Mouse (Mus musculus): ENCODE measurements around the gene Gcfc2. TPM values are rescaled to one million over a fixed set of nuclear protein-coding genes. Genes with fewer than 3 reads are reported as not detected.

Gcfc2 gene
- polyA plus RNA-seq, 1 experiment = 3.6 TPM

- no peak overlapping the region for H3K27ac ChIP-seq (ENCODE audit: control insufficient read depth, insufficient read depth, low read depth, low read length)
- H3K4me3 ChIP-seq (ENCODE audit: control insufficient read depth, low read depth, low read length) = no peak overlapping the region
- no peak for TF ChIP-seq POLR2A (IDR thresholded peaks at IDR 0.05; ENCODE audit: control insufficient read depth, low read depth, low read length)
- TF ChIP-seq CTCF (IDR thresholded peaks at IDR 0.05; ENCODE audit: control insufficient read depth, insufficient read depth, insufficient replicate concordance, low read depth, low read length) = no peak
- H3K27me3 ChIP-seq (ENCODE audit: control insufficient read depth, insufficient read depth, low read length) = no peaks in the 10 kb centered on the region
- H3K4me1 ChIP-seq (ENCODE audit: control insufficient read depth, insufficient read depth, low read length) = no peaks in the 10 kb centered on the region
- H3K36me3 ChIP-seq (ENCODE audit: control insufficient read depth, insufficient read depth, low read length) = no peaks in the 10 kb centered on the region; the same call in none of the 2 replicates
Measured at GRCm38 (mm10) chr6:81929402-81929801, 5.9 kb downstream of the Gcfc2 start.

- H3K36me3 ChIP-seq (ENCODE audit: control insufficient read depth, insufficient read depth, low read length) = no peaks in the 10 kb centered on the region; the same call in 1 of the 2 replicates
- no peak overlapping the region for H3K4me3 ChIP-seq (ENCODE audit: control insufficient read depth, low read depth, low read length)
- no peak overlapping the region for H3K27ac ChIP-seq (ENCODE audit: control insufficient read depth, insufficient read depth, low read depth, low read length)
- H3K4me1 ChIP-seq (ENCODE audit: control insufficient read depth, insufficient read depth, low read length) = no peaks in the 10 kb centered on the region
- no peaks in the 10 kb centered on the region for H3K27me3 ChIP-seq (ENCODE audit: control insufficient read depth, insufficient read depth, low read length)
- TF ChIP-seq POLR2A (IDR thresholded peaks at IDR 0.05; ENCODE audit: control insufficient read depth, low read depth, low read length) (no peak), CTCF (IDR thresholded peaks at IDR 0.05; ENCODE audit: control insufficient read depth, insufficient read depth, insufficient replicate concordance, low read depth, low read length) (no peak)
Measured at GRCm38 (mm10) chr6:81933281-81933680, 9.8 kb downstream of the Gcfc2 start.

GRCm38 (mm10) chr6:81941718-81942117 is 18.2 kb downstream of the Gcfc2 start:
- no peaks in the 10 kb centered on the region for H3K4me1 ChIP-seq (ENCODE audit: control insufficient read depth, insufficient read depth, low read length)
- no peaks in the 10 kb centered on the region for H3K27me3 ChIP-seq (ENCODE audit: control insufficient read depth, insufficient read depth, low read length)
- H3K27ac ChIP-seq (ENCODE audit: control insufficient read depth, insufficient read depth, low read depth, low read length) = no peak overlapping the region
- TF ChIP-seq POLR2A (IDR thresholded peaks at IDR 0.05; ENCODE audit: control insufficient read depth, low read depth, low read length) (no peak), CTCF (IDR thresholded peaks at IDR 0.05; ENCODE audit: control insufficient read depth, insufficient read depth, insufficient replicate concordance, low read depth, low read length) (no peak)
- no peak overlapping the region for H3K4me3 ChIP-seq (ENCODE audit: control insufficient read depth, low read depth, low read length)
- no peaks in the 10 kb centered on the region; the same call in 1 of the 2 replicates for H3K36me3 ChIP-seq (ENCODE audit: control insufficient read depth, insufficient read depth, low read length)

GRCm38 (mm10) chr6:81943281-81943680 is 19.8 kb downstream of the Gcfc2 start:
- Histone ChIP-seq H3K27ac (ENCODE audit: control insufficient read depth, insufficient read depth, low read depth, low read length) (no peak overlapping the region), H3K4me1 (ENCODE audit: control insufficient read depth, insufficient read depth, low read length) (no peaks in the 10 kb centered on the region), H3K27me3 (ENCODE audit: control insufficient read depth, insufficient read depth, low read length) (no peaks in the 10 kb centered on the region), H3K36me3 (ENCODE audit: control insufficient read depth, insufficient read depth, low read length) (no peaks in the 10 kb centered on the region; the same call in 1 of the 2 replicates), H3K4me3 (ENCODE audit: control insufficient read depth, low read depth, low read length) (no peak overlapping the region)
- no peak for TF ChIP-seq CTCF (IDR thresholded peaks at IDR 0.05; ENCODE audit: control insufficient read depth, insufficient read depth, insufficient replicate concordance, low read depth, low read length)
- TF ChIP-seq POLR2A (IDR thresholded peaks at IDR 0.05; ENCODE audit: control insufficient read depth, low read depth, low read length) = no peak

- no peak overlapping the region for H3K27ac ChIP-seq (ENCODE audit: control insufficient read depth, insufficient read depth, low read depth, low read length)
- no peaks in the 10 kb centered on the region for H3K27me3 ChIP-seq (ENCODE audit: control insufficient read depth, insufficient read depth, low read length)
- H3K36me3 ChIP-seq (ENCODE audit: control insufficient read depth, insufficient read depth, low read length) = no peaks in the 10 kb centered on the region
- H3K4me3 ChIP-seq (ENCODE audit: control insufficient read depth, low read depth, low read length) = no peak overlapping the region
- TF ChIP-seq POLR2A (IDR thresholded peaks at IDR 0.05; ENCODE audit: control insufficient read depth, low read depth, low read length) (no peak), CTCF (IDR thresholded peaks at IDR 0.05; ENCODE audit: control insufficient read depth, insufficient read depth, insufficient replicate concordance, low read depth, low read length) (no peak)
- no peaks in the 10 kb centered on the region for H3K4me1 ChIP-seq (ENCODE audit: control insufficient read depth, insufficient read depth, low read length)
Measured at GRCm38 (mm10) chr6:81944432-81944831, 21.0 kb downstream of the Gcfc2 start.

GRCm38 (mm10) chr6:81946906-81947305 is 23.4 kb downstream of the Gcfc2 start:
- H3K4me1 ChIP-seq (ENCODE audit: control insufficient read depth, insufficient read depth, low read length) = no peaks in the 10 kb centered on the region
- no peaks in the 10 kb centered on the region for H3K36me3 ChIP-seq (ENCODE audit: control insufficient read depth, insufficient read depth, low read length)
- no peak overlapping the region for H3K27ac ChIP-seq (ENCODE audit: control insufficient read depth, insufficient read depth, low read depth, low read length)
- no peak overlapping the region for H3K4me3 ChIP-seq (ENCODE audit: control insufficient read depth, low read depth, low read length)
- no peak for TF ChIP-seq CTCF (IDR thresholded peaks at IDR 0.05; ENCODE audit: control insufficient read depth, insufficient read depth, insufficient replicate concordance, low read depth, low read length)
- TF ChIP-seq POLR2A (IDR thresholded peaks at IDR 0.05; ENCODE audit: control insufficient read depth, low read depth, low read length) = no peak
- H3K27me3 ChIP-seq (ENCODE audit: control insufficient read depth, insufficient read depth, low read length) = no peaks in the 10 kb centered on the region

- Histone ChIP-seq H3K4me3 (ENCODE audit: control insufficient read depth, low read depth, low read length) (no peak overlapping the region), H3K27me3 (ENCODE audit: control insufficient read depth, insufficient read depth, low read length) (no peaks in the 10 kb centered on the region), H3K27ac (ENCODE audit: control insufficient read depth, insufficient read depth, low read depth, low read length) (no peak overlapping the region), H3K4me1 (ENCODE audit: control insufficient read depth, insufficient read depth, low read length) (peaks cover 2% of the 10 kb centered on the region; the same call in 1 of the 2 replicates), H3K36me3 (ENCODE audit: control insufficient read depth, insufficient read depth, low read length) (peaks cover 2% of the 10 kb centered on the region)
- TF ChIP-seq CTCF (IDR thresholded peaks at IDR 0.05; ENCODE audit: control insufficient read depth, insufficient read depth, insufficient replicate concordance, low read depth, low read length) (no peak), POLR2A (IDR thresholded peaks at IDR 0.05; ENCODE audit: control insufficient read depth, low read depth, low read length) (no peak)
Measured at GRCm38 (mm10) chr6:81955133-81955532, 31.7 kb downstream of the Gcfc2 start.

- H3K36me3 ChIP-seq (ENCODE audit: control insufficient read depth, insufficient read depth, low read length) = peaks cover 2% of the 10 kb centered on the region
- H3K27me3 ChIP-seq (ENCODE audit: control insufficient read depth, insufficient read depth, low read length) = no peaks in the 10 kb centered on the region
- no peak overlapping the region for H3K27ac ChIP-seq (ENCODE audit: control insufficient read depth, insufficient read depth, low read depth, low read length)
- no peak overlapping the region for H3K4me3 ChIP-seq (ENCODE audit: control insufficient read depth, low read depth, low read length)
- TF ChIP-seq POLR2A (IDR thresholded peaks at IDR 0.05; ENCODE audit: control insufficient read depth, low read depth, low read length) = no peak
- TF ChIP-seq CTCF (IDR thresholded peaks at IDR 0.05; ENCODE audit: control insufficient read depth, insufficient read depth, insufficient replicate concordance, low read depth, low read length) = no peak
- peaks cover 2% of the 10 kb centered on the region; the same call in 1 of the 2 replicates for H3K4me1 ChIP-seq (ENCODE audit: control insufficient read depth, insufficient read depth, low read length)
Measured at GRCm38 (mm10) chr6:81956399-81956798, 32.9 kb downstream of the Gcfc2 start.

Measured in testis, adult 2 months (tissue).